Mouse (Mus musculus) right cerebral cortex, adult 2 months (tissue): Measurements from ENCODE around the gene Mfsd8.
"Not testable (repeated sequence)": the region's sequence is repeated elsewhere in the genome, so short reads cannot be mapped to it uniquely, and the experiment has no call there.

Source experiments
- DNase-seq, 2 experiments: peaks; one replicate each; pipeline ENCODE4 v3.0.0; 2021 to 2022; ENCODE audit warnings: low spot score in 2 of 2

Mfsd8 gene

GRCm38 (mm10) chr3:40846473-40846956 lies at the start of gene Mfsd8:
Gene Mfsd8, minus strand, starts transcription at chr3:40846886.
- DNase-seq: peak; percentile 93 to 94

GRCm38 (mm10) chr3:40894336-40894735 lies 47.6 kb upstream of the Mfsd8 start:
- DNase-seq: peak; percentile 6 to 25

GRCm38 (mm10) chr3:40893816-40894258 lies 47.2 kb upstream of the Mfsd8 start:
- DNase-seq: peak; percentile 97 to 98

- not testable (repeated sequence) for DNase-seq
Observed at GRCm38 (mm10) chr3:40853123-40853738, 6.5 kb upstream of the Mfsd8 start.

- DNase-seq: not testable (repeated sequence)
Observed at GRCm38 (mm10) chr3:40847936-40848335, 1.2 kb upstream of the Mfsd8 start.

- peak; percentile 38 to 64 for DNase-seq
Observed at GRCm38 (mm10) chr3:40847018-40847417, 332 bp upstream of the Mfsd8 start.

GRCm38 (mm10) chr3:40846957-40847017 lies 101 bp upstream of the Mfsd8 start, which contains the start of gene Abhd18:
Gene Abhd18, plus strand, starts transcription at chr3:40846970.
- DNase-seq: not testable (repeated sequence)

- peak in 1 of 2 experiments; percentile 16 for DNase-seq
Observed at GRCm38 (mm10) chr3:40845521-40845920, 1.2 kb downstream of the Mfsd8 start.

- no peak for DNase-seq
Observed at GRCm38 (mm10) chr3:40813275-40813674, 33.4 kb downstream of the Mfsd8 start.

GRCm38 (mm10) chr3:40809894-40810293 lies 36.8 kb downstream of the Mfsd8 start:
- no peak for DNase-seq

- DNase-seq: no peak
Observed at GRCm38 (mm10) chr3:40808686-40809085, 38.0 kb downstream of the Mfsd8 start.

GRCm38 (mm10) chr3:40806871-40807270 lies 39.8 kb downstream of the Mfsd8 start:
- DNase-seq: no peak

GRCm38 (mm10) chr3:40800373-40800823 lies 46.3 kb downstream of the Mfsd8 start:
- DNase-seq: peak; percentile 39 to 44

- DNase-seq: peak; percentile 97
Observed at GRCm38 (mm10) chr3:40799530-40800372, 46.9 kb downstream of the Mfsd8 start, which contains the start of gene Plk4. Gene Plk4, plus strand, starts transcription at chr3:40800019.

GRCm38 (mm10) chr3:40798500-40798899 lies 48.2 kb downstream of the Mfsd8 start:
- DNase-seq: peak; percentile 41 to 43

GRCm38 (mm10) chr3:40798054-40798453 lies 48.6 kb downstream of the Mfsd8 start:
- no peak for DNase-seq

- DNase-seq: no peak
Observed at GRCm38 (mm10) chr3:40793783-40794182, 52.9 kb downstream of the Mfsd8 start.
